Mouse (Mus musculus): ENCODE measurements around the gene Pcdh9. TPM values are rescaled to one million over a fixed set of nuclear protein-coding genes. Genes with fewer than 3 reads are reported as not detected.

Pcdh9 gene
- polyA plus RNA-seq, 1 experiment from 2014 or later = 50.9 TPM

DNA sequence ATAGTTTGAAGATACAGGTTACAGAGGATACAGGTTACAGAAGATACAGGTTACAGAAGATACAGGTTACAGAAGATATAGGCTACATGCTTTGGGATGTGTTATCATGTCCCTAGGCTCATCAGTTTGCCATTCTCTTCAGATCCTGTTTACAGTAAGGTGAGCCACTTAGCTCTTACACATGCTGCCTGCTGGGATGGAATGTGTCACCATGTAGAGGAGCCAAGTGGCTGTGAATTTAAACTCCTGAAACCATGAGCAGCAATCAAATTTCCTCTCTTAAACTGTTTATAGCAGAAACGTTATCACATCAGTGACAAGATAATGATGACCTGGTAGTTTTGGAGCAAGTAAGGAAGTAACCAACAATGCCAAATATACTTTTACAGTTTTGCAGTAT, 453.3 kb downstream of the Pcdh9 start:
- ATAC-seq (ENCODE audit: low FRiP score) = no peak
- Histone ChIP-seq H3K27ac (ENCODE audit: low read depth, low read length) (no peak overlapping the region), H3K4me2 (replicated peaks; ENCODE audit: low read depth, low read length) (no peak overlapping the region), H3K9me3 (ENCODE audit: control insufficient read depth, low read length) (no peaks in the 10 kb centered on the region), H3K36me3 (ENCODE audit: control insufficient read depth, insufficient read depth, low read length) (no peaks in the 10 kb centered on the region), H3K27me3 (ENCODE audit: control insufficient read depth, insufficient read depth, low read length) (no peaks in the 10 kb centered on the region), H3K4me3 (ENCODE audit: low read depth, low read length) (no peak overlapping the region), H3K9ac (ENCODE audit: low read depth, low read length) (no peak overlapping the region), H3K4me1 (replicated peaks; ENCODE audit: control insufficient read depth, insufficient read depth, low read length) (no peaks in the 10 kb centered on the region)
- no peak for DNase-seq (ENCODE audit: low spot score)
- WGBS = 71% methylated on average over 1 of the region's 1 CpGs

GRCm38 (mm10) chr14:93416752-93417151, 473.7 kb downstream of the Pcdh9 start:
- DNase-seq (ENCODE audit: low spot score) (peak; percentile 19), ATAC-seq (ENCODE audit: low FRiP score) (peak; percentile 79)
- Histone ChIP-seq H3K9me3 (ENCODE audit: control insufficient read depth, low read length) (no peaks in the 10 kb centered on the region), H3K36me3 (ENCODE audit: control insufficient read depth, insufficient read depth, low read length) (no peaks in the 10 kb centered on the region), H3K4me2 (replicated peaks; ENCODE audit: low read depth, low read length) (no peak overlapping the region), H3K9ac (ENCODE audit: low read depth, low read length) (no peak overlapping the region), H3K4me3 (ENCODE audit: low read depth, low read length) (no peak overlapping the region), H3K27me3 (ENCODE audit: control insufficient read depth, insufficient read depth, low read length) (no peaks in the 10 kb centered on the region), H3K27ac (ENCODE audit: low read depth, low read length) (no peak overlapping the region), H3K4me1 (replicated peaks; ENCODE audit: control insufficient read depth, insufficient read depth, low read length) (no peaks in the 10 kb centered on the region)
- 58% methylated on average over 3 of the region's 3 CpGs for WGBS

- Histone ChIP-seq H3K4me2 (replicated peaks; ENCODE audit: low read depth, low read length) (no peak overlapping the region), H3K27ac (ENCODE audit: low read depth, low read length) (no peak overlapping the region), H3K9ac (ENCODE audit: low read depth, low read length) (no peak overlapping the region), H3K4me3 (ENCODE audit: low read depth, low read length) (no peak overlapping the region), H3K27me3 (ENCODE audit: control insufficient read depth, insufficient read depth, low read length) (no peaks in the 10 kb centered on the region), H3K36me3 (ENCODE audit: control insufficient read depth, insufficient read depth, low read length) (no peaks in the 10 kb centered on the region), H3K9me3 (ENCODE audit: control insufficient read depth, low read length) (no peaks in the 10 kb centered on the region), H3K4me1 (replicated peaks; ENCODE audit: control insufficient read depth, insufficient read depth, low read length) (no peaks in the 10 kb centered on the region)
- DNase-seq (ENCODE audit: low spot score) (no peak), ATAC-seq (ENCODE audit: low FRiP score) (no peak)
- 87% methylated on average over 2 of the region's 2 CpGs for WGBS
Observed at GRCm38 (mm10) chr14:93415496-93415895, 475.0 kb downstream of the Pcdh9 start.

DNA sequence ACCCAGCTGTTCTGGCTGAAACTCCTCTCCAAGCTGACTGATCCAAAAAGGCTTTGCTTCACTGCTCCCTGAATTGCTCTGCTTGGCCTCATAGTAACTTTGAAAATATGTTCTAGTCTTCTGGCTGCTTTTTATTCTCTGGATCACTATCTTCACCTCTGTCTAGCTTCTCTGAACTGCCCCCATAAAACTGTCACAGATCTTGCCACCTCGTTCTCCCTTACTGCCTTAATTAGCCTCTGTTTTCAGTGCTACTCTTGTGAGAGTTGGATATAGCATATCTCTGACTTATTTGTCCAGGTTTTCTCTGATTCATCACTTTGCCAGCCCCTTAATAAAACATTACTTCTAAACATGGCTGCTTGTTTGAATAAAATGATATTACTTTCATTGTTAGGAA, 481.2 kb downstream of the Pcdh9 start:
- no peak overlapping the region for H3K4me3 ChIP-seq (ENCODE audit: low read depth, low read length)
- no peaks in the 10 kb centered on the region for H3K36me3 ChIP-seq (ENCODE audit: control insufficient read depth, insufficient read depth, low read length)
- no peak overlapping the region for H3K4me2 ChIP-seq (replicated peaks; ENCODE audit: low read depth, low read length)
- no peaks in the 10 kb centered on the region for H3K9me3 ChIP-seq (ENCODE audit: control insufficient read depth, low read length)
- no peaks in the 10 kb centered on the region for H3K27me3 ChIP-seq (ENCODE audit: control insufficient read depth, insufficient read depth, low read length)
- WGBS = 67% methylated on average over 1 of the region's 1 CpGs
- H3K4me1 ChIP-seq (replicated peaks; ENCODE audit: control insufficient read depth, insufficient read depth, low read length) = no peaks in the 10 kb centered on the region
- H3K27ac ChIP-seq (ENCODE audit: low read depth, low read length) = no peak overlapping the region
- ATAC-seq (ENCODE audit: low FRiP score) (no peak), DNase-seq (ENCODE audit: low spot score) (no peak)
- no peak overlapping the region for H3K9ac ChIP-seq (ENCODE audit: low read depth, low read length)

GRCm38 (mm10) chr14:93407747-93408146, 482.7 kb downstream of the Pcdh9 start:
- no peak overlapping the region for H3K9ac ChIP-seq (ENCODE audit: low read depth, low read length)
- H3K27me3 ChIP-seq (ENCODE audit: control insufficient read depth, insufficient read depth, low read length) = no peaks in the 10 kb centered on the region
- H3K4me3 ChIP-seq (ENCODE audit: low read depth, low read length) = no peak overlapping the region
- DNase-seq (ENCODE audit: low spot score) (no peak), ATAC-seq (ENCODE audit: low FRiP score) (no peak)
- 95% methylated on average over 5 of the region's 5 CpGs for WGBS
- H3K27ac ChIP-seq (ENCODE audit: low read depth, low read length) = no peak overlapping the region
- no peak overlapping the region for H3K4me2 ChIP-seq (replicated peaks; ENCODE audit: low read depth, low read length)
- H3K9me3 ChIP-seq (ENCODE audit: control insufficient read depth, low read length) = no peaks in the 10 kb centered on the region
- no peaks in the 10 kb centered on the region for H3K4me1 ChIP-seq (replicated peaks; ENCODE audit: control insufficient read depth, insufficient read depth, low read length)
- H3K36me3 ChIP-seq (ENCODE audit: control insufficient read depth, insufficient read depth, low read length) = no peaks in the 10 kb centered on the region

DNA sequence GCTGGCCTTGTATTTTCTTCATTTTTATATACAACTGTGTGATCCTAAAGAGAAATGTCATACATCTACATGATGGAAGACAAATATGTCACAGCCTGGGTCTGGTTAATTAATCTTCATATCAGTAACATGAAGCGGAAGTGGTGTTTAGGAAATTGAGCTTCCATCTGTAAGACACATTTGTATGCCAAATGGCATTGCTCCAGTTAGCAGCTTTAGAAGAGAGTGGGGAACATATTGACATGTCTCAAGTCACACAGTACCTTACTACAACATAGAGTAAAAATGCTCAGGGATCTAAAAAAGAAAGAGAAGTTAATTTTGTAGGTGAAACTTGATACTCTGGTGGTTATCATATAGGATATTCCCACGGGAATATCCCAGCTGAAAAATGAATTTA, 505.4 kb downstream of the Pcdh9 start:
- no peaks in the 10 kb centered on the region for H3K27me3 ChIP-seq (ENCODE audit: control insufficient read depth, insufficient read depth, low read length)

GRCm38 (mm10) chr14:93381163-93381562, 509.3 kb downstream of the Pcdh9 start:
- 47% methylated on average over 4 of the region's 4 CpGs for WGBS
- peak; percentile 39 for DNase-seq (ENCODE audit: low spot score)
- ATAC-seq (ENCODE audit: low FRiP score) = peak; percentile 80

More for the DNA sequence above, 505.4 kb downstream of the Pcdh9 start:
- no peaks in the 10 kb centered on the region for H3K4me1 ChIP-seq (replicated peaks; ENCODE audit: control insufficient read depth, insufficient read depth, low read length)
- no peak overlapping the region for H3K4me2 ChIP-seq (replicated peaks; ENCODE audit: low read depth, low read length)
- no peaks in the 10 kb centered on the region for H3K9me3 ChIP-seq (ENCODE audit: control insufficient read depth, low read length)
- H3K27ac ChIP-seq (ENCODE audit: low read depth, low read length) = no peak overlapping the region
- no peak overlapping the region for H3K4me3 ChIP-seq (ENCODE audit: low read depth, low read length)
- no peaks in the 10 kb centered on the region for H3K36me3 ChIP-seq (ENCODE audit: control insufficient read depth, insufficient read depth, low read length)
- no peak for ATAC-seq (ENCODE audit: low FRiP score)
- no peak overlapping the region for H3K9ac ChIP-seq (ENCODE audit: low read depth, low read length)
- WGBS = 80% methylated on average over 2 of the region's 2 CpGs
- DNase-seq (ENCODE audit: low spot score) = no peak

DNA sequence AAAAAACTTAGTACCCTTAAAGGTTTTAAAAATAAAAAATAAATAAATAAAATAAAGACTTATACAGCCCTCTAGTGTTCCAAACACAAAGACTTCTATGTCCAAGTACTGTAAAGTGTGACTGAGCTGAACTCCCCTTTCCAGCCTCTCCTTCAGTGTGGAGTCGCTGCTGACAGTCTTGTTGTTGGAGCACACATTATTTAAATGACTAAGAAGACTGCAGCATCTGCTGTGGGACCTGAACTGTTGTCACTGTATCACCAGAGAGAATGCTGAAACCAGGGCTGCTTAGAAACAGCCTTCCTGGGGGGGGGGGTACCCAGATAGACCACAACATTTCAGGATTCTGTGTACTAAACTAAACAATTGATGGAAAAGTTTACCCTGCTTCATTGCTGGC, 509.7 kb downstream of the Pcdh9 start:
- Histone ChIP-seq H3K4me3 (ENCODE audit: low read depth, low read length) (no peak overlapping the region), H3K36me3 (ENCODE audit: control insufficient read depth, insufficient read depth, low read length) (no peaks in the 10 kb centered on the region), H3K27ac (ENCODE audit: low read depth, low read length) (no peak overlapping the region), H3K9me3 (ENCODE audit: control insufficient read depth, low read length) (no peaks in the 10 kb centered on the region), H3K27me3 (ENCODE audit: control insufficient read depth, insufficient read depth, low read length) (no peaks in the 10 kb centered on the region), H3K4me1 (replicated peaks; ENCODE audit: control insufficient read depth, insufficient read depth, low read length) (no peaks in the 10 kb centered on the region), H3K9ac (ENCODE audit: low read depth, low read length) (no peak overlapping the region), H3K4me2 (replicated peaks; ENCODE audit: low read depth, low read length) (no peak overlapping the region)
- WGBS = 38% methylated on average over 1 of the region's 1 CpGs
- DNase-seq (ENCODE audit: low spot score) = no peak
- ATAC-seq (ENCODE audit: low FRiP score) = peak; percentile 55; the same call in 1 of the 2 replicates

More at GRCm38 (mm10) chr14:93381163-93381562, 509.3 kb downstream of the Pcdh9 start:
- H3K9me3 ChIP-seq (ENCODE audit: control insufficient read depth, low read length) = no peaks in the 10 kb centered on the region
- no peak overlapping the region for H3K4me2 ChIP-seq (replicated peaks; ENCODE audit: low read depth, low read length)
- no peaks in the 10 kb centered on the region for H3K27me3 ChIP-seq (ENCODE audit: control insufficient read depth, insufficient read depth, low read length)
- H3K27ac ChIP-seq (ENCODE audit: low read depth, low read length) = no peak overlapping the region
- H3K4me1 ChIP-seq (replicated peaks; ENCODE audit: control insufficient read depth, insufficient read depth, low read length) = no peaks in the 10 kb centered on the region
- no peak overlapping the region for H3K4me3 ChIP-seq (ENCODE audit: low read depth, low read length)
- H3K36me3 ChIP-seq (ENCODE audit: control insufficient read depth, insufficient read depth, low read length) = no peaks in the 10 kb centered on the region
- H3K9ac ChIP-seq (ENCODE audit: low read depth, low read length) = no peak overlapping the region

DNA sequence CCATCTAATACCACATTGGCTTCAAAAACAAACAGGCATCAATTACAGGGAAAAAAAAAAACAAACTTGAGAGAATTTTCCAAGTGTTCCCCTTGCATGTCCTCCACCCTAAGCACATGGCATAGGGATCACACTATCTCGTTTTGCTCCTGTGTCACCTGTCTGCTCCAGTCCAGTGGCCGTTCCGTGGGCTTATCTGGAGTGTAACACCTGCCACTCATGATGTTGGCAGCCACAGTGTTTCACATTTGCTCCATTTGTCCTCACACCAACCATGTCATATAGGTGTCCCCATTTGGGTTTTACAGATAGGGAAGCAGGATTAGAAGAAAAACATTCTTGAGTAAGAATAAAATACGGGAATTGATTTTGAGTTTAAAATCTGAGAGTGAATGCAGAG, 514.3 kb downstream of the Pcdh9 start:
- no peak overlapping the region for H3K4me3 ChIP-seq (ENCODE audit: low read depth, low read length)
- H3K27ac ChIP-seq (ENCODE audit: low read depth, low read length) = no peak overlapping the region
- no peaks in the 10 kb centered on the region for H3K27me3 ChIP-seq (ENCODE audit: control insufficient read depth, insufficient read depth, low read length)
- DNase-seq (ENCODE audit: low spot score) (no peak), ATAC-seq (ENCODE audit: low FRiP score) (no peak)
- no peaks in the 10 kb centered on the region for H3K9me3 ChIP-seq (ENCODE audit: control insufficient read depth, low read length)
- H3K4me1 ChIP-seq (replicated peaks; ENCODE audit: control insufficient read depth, insufficient read depth, low read length) = no peaks in the 10 kb centered on the region
- no peaks in the 10 kb centered on the region for H3K36me3 ChIP-seq (ENCODE audit: control insufficient read depth, insufficient read depth, low read length)
- no peak overlapping the region for H3K9ac ChIP-seq (ENCODE audit: low read depth, low read length)
- 80% methylated on average over 4 of the region's 4 CpGs for WGBS
- H3K4me2 ChIP-seq (replicated peaks; ENCODE audit: low read depth, low read length) = no peak overlapping the region

Data from hindbrain, embryonic 11.5 days (tissue).